Mouse (Mus musculus) v-Abl transformed pro-B cells (cell line): ENCODE results near the gene Vps37c.

Experiments used
- in situ Hi-C, 2 experiments: fragments of 400-800 bp; cut with MboI; formaldehyde crosslinking; loops; one replicate each; pipeline ENCODE4 v1.15.1; 2025; ENCODE audit not compliant: unreplicated experiment in 2 of 2

Vps37c gene

GRCm38 (mm10) chr19:10733501-10734127, 45.1 kb downstream of the Vps37c start:
- in situ Hi-C loops = no loop called here

DNA sequence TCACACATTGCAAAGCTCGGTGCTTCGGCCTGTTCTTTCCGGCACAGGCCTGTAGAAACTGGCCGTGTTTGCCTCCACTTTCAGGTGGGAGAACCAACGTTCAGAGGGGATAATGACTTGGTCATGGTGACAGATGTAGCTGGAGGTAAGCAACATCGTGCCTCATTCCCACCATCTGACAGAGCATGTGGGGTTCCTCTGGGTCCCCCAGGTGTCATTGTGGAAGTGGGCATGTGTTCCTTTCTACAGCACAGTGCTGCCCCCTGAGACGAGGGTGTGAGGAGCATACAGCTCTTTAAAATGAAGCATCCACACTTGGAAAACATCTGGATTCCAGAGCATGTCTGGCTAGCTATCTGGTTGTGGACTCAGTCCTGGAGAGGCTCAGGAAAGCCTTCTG, 46.0 kb downstream of the Vps37c start:
- in situ Hi-C loops = no loop called here

GRCm38 (mm10) chr19:10735061-10735460, 46.5 kb downstream of the Vps37c start:
- in situ Hi-C loops = no loop called here

- in situ Hi-C loops = no loop called here
Observed at GRCm38 (mm10) chr19:10735861-10736260, 47.3 kb downstream of the Vps37c start.

DNA sequence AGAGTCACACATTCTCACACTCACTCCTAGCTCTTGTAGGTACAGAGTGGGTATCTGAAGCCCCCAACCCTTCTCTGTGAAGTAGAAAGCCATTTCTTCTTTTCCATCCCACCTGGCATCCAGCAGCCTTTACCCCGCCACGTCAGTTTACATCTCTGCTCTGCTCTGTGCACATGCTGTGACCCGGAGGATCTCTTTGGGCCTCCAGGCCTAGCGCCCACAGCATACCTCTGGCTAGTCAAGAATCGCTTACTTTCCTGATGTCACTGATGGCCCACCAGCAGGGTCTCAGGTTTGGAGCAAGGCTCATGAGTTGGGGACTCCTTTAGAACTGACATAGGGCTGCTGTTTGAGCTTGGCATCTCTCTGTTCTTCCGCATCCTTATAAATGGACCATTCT, 49.5 kb downstream of the Vps37c start:
- in situ Hi-C loops = no loop called here

- in situ Hi-C loops = no loop called here
Observed at GRCm38 (mm10) chr19:10738811-10739210, 50.3 kb downstream of the Vps37c start, which contains the start of gene Cd5. TSS of gene Cd5 (minus strand) at chr19:10739002.

GRCm38 (mm10) chr19:10739916-10740315, 51.4 kb downstream of the Vps37c start:
- in situ Hi-C loops = no loop called here

GRCm38 (mm10) chr19:10740641-10741440, 52.3 kb downstream of the Vps37c start:
- in situ Hi-C loops = no loop called here

DNA sequence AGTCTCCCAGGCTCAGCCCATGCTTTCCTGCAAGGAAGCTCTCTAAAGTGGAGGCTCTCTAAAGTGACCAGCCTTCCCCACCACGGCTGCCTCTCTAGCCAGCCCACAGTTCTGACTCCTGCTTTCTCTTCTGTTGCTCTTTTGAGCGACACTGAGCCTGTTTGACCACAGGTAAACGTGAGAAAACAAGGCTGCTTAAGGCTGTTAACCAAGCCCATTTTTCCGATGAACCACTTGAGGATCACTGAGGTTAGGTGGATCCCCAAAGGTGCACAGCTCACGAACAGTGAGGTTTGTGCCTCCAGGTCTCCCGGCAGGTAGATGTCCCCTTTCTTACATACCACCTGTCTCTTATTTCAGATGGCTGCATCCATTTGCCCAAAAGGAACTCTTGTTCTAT, 53.6 kb downstream of the Vps37c start:
- in situ Hi-C loops = no loop called here

GRCm38 (mm10) chr19:10742565-10742964, 54.0 kb downstream of the Vps37c start:
- in situ Hi-C loops = no loop called here

DNA sequence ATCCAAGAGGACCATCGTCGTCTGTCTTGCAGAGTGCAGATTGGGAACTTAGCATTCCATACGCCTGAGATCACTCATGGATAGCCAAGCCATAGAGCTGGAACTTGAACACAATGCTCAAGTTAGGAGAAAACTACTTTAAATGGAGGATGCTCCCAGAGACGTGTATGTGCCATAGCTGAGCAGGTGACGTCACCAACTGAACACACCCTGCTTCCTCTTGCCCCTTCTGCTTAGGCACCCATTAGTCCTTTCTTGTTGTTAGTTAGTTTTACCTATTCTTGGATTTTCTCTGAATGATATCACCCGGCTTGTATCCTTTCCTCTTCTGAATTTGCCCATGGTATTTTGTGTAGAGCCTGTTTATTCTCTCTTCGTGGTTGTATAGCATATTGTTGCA, 58.6 kb downstream of the Vps37c start:
- in situ Hi-C loops = no loop called here

GRCm38 (mm10) chr19:10747718-10748117, 59.2 kb downstream of the Vps37c start:
- in situ Hi-C loops = no loop called here

DNA sequence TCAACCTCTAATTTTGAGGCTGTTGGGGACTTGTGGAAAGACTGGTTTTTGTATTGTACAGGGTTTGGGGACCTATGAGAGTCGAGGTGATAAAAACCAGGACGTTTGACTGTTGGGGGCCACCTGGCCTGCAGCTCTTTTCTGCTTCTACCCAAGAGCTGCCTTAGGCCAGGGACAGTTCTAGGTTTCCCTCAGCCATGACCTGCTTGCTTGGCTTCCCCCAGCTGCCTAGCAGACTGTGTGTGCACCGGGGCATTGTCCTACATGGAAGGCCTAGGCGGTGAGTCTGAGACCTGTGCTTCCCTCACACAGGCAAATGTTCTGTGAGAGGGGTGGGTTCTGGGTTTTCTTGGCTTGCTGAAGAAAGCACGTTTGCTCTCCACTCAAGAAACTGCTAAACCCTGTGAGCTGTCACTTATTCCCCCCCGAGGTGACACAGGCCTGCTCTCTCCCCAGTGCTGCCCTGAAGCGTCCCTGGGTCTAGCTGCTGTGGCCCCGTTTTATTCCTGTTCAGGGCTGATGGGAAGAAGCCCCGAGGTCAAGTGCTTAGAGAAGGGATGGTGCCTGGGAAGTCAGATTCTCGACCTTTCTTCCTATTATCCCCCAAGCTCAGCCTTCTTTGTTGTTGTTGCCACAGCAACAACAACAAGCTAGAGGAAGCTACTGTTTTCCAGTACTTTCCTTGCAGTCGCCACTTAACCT, 60.0 kb downstream of the Vps37c start:
- in situ Hi-C loops = no loop called here

DNA sequence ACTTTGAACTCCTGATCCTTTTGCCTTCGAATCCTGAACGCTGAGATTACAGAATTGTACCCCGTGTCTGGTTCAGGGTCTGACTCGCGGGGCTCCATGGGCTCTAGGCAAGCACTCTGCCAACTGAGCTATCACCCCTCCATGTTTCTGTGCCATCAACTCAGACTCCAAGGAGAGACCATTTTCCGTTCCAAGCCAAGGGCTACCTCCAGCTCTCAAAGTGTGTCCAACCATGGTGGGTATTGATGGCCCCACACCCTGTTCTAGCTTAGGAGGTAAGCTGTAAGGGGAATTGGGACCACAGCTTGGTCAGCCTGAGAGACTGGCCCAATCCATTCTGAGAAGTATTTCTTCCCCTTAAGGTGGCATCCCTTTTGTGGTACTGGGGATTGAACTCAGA, 60.8 kb downstream of the Vps37c start:
- in situ Hi-C loops = no loop called here

DNA sequence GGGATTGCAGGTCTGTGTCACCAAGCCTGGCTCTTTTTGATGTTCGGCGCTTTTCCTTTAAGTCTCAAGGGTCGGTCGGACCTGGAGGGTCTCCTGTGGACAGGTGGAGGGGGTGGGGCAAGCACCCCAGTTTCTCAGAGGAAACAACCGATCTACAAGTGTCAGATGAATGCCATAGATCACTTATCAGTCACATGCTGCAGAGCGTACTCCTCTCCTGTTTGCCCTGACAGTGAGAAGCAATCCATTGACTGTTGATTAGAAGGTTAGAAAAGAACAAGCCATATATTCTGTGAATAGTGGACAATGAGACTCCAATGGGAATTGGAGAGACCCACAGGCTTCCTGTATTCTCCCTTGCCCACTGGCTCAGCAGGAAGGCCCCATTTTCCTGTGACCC, 61.6 kb downstream of the Vps37c start:
- in situ Hi-C loops = no loop called here

DNA sequence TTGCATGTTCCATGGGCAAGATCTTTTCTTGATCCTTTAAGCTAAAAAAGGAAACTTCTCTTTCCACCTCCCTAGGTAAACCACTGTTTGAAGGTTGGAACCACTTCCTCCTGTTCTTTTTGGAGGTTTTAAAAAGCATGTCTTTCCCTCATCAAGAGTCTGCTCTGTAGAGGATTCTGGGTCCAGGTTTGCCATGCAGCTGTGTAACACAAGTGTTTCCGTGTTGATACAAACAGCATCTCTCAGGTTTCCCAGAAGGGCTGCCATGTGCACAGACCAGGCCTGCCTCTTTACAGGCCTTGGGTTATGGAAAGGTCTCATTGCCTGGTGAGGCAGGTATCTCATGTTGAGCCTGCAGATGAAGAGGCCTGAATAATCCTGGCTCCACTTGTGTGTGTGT, 63.1 kb downstream of the Vps37c start:
- in situ Hi-C loops = no loop called here

DNA sequence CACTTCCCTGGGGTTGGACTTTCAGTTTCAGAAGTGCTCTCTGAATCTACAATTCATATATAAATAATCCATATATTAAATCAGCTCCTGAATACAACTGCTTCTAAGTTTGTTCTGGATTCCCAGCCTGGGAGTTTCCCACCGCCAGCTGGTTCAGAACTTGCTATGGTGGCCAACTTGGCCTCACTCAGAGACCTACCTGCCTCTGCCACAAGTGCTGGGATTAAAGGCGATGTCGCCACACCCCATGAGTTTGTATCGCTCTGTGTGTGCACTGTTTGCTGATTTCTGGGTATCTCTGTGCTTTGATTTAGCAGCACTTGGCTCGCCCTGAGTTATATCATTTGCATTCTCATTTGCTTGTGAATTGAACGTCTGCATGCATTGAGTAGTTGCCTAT, 63.6 kb downstream of the Vps37c start:
- in situ Hi-C loops = no loop called here

- in situ Hi-C loops = no loop called here
Observed at GRCm38 (mm10) chr19:10752646-10753045, 64.1 kb downstream of the Vps37c start.

DNA sequence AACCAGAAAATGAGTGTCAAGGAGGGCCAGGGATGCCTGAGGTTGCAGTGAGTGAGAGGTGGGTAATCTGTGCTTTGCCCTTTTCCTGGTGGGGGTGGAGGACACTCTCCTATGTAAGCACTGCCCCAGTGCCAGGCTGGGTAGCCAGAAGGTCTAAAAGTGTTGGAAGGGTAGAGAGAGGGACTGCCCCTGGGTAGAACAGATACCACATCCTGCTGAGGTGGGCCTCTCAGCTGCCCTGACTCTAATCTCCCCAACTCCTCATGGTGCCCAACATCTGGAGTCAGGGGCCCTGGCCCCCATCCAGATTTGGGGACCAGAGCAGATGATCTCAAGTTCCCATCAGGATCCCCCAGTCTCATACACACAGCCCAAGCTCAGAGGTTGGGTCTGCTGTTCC, 68.6 kb downstream of the Vps37c start:
- in situ Hi-C loops = no loop called here

GRCm38 (mm10) chr19:10757526-10757925, 69.0 kb downstream of the Vps37c start:
- in situ Hi-C loops = no loop called here

DNA sequence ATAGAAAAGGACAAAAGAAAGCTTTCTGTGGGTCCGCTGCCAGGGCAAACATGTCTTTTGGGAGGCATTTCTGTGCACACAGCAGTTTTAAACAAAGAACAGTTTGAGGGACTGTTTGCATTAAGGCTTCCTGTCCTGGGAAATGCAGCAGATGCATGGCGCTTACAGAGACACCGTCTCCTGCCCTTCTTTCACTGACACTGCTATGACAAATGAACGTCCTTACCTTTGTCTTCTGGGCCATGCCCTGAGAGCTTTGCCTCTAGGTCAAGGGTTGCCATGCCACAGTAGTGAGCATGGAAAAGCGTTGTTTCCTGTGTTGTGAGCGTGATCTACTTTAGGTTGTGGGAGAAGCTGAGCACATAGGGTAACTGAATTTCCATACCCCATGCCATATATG, 70.2 kb downstream of the Vps37c start:
- in situ Hi-C loops = no loop called here

DNA sequence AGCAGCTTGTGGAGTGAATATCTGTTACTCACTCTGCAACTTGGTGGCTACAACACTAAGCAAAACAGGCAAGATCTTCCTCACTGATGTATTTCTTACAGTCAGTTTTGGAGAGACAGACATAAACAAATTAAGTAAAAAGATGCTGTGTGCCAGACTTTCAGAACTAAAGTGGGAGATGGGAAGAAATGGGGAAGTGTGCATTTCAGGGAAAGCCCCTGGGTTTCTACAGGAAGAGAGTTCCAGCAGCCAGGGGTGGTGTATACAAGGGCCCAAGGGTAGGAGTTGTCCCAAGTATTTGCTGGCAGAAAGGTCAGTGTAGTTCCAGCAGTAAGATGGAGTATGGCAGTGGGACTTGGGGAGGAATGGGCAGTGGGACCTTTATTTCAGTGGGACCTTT, 71.0 kb downstream of the Vps37c start:
- in situ Hi-C loops = no loop called here
